Mouse (Mus musculus) neutrophil, adult 83 days (primary cell): ENCODE data around the gene Il5. TPM values are rescaled to one million over a fixed set of nuclear protein-coding genes. Genes with fewer than 3 reads are reported as not detected.

Source experiments
- total RNA-seq, 2 experiments: library from RNA; stranded (reverse); gene quantifications; one replicate each; pipeline ENCODE4 v1.2.4; 2023

Il5 gene
- not detected for total RNA-seq

DNA sequence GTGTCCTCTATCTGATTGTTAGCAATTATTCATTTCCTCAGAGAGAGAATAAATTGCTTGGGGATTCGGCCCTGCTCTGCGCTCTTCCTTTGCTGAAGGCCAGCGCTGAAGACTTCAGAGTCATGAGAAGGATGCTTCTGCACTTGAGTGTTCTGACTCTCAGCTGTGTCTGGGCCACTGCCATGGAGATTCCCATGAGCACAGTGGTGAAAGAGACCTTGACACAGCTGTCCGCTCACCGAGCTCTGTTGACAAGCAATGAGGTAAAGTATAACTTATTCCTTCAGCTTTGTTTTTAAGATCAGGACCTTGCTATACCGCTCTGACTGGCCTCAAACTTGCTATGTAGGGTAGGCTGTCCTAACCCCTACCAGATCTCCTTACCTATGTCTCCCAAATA lies at the start of gene Il5:
Il5 (plus strand) TSS at position 80 of the 400 bp plus-strand sequence.

DNA sequence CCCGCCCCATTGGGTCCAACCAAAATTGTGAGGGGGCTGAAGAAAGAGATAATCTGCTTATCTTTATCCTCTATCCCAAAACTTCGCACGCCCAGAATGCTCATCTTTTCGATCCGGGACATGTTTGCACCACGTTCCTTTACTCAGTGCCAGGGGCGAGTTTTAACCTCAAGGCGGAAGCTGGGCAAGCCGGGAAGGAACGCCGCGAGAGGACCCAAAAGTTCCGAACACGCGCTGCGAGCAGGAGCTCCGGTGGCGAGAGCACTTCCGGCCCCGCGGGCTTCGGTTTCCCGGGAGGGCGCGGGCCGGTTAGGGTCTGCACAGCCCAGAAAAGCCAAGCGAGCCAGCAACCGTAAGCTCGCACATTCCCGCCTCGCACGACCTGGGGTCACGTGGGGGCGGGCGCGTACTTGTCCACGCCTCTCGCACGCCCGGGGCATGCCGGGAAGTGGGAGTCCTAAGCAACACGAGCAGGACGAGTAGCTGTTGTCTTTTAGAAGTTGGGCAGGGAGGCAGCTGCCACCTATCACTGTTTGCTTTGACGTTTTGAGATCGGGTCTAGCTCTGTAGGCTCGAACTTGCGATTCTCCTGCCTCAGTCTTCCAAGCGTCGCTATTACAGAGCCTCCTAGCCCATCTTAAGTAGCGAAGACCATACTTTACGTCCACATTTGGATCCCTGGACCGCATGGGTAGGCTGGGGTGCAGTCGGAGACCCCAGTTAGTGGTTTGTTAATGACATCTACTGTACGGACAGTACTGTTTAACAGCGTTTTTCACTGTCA lies 13.5 kb upstream of the Il5 start, which contains the start of gene Rad50:
Rad50 (minus strand) TSS at position 386 of the 784 bp plus-strand sequence.

DNA sequence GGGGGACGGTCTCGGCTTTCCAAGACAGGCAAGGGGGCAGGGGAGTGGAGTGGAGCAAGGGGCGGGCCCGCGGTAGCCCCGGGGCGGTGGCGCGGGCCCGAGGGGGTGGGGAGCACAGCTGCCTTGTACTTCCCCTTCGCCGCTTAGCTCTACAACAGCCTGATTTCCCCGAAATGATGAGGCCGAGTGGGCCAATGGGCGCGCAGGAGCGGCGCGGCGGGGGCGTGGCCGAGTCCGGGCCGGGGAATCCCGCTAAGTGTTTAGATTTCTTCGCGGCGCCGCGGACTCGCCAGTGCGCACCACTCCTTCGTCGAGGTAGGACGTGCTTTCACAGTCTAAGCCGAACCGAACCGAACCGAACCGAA lies 49.1 kb downstream of the Il5 start, which contains the start of gene Irf1:
Irf1 (plus strand) TSS at position 255 of the 365 bp plus-strand sequence.

DNA sequence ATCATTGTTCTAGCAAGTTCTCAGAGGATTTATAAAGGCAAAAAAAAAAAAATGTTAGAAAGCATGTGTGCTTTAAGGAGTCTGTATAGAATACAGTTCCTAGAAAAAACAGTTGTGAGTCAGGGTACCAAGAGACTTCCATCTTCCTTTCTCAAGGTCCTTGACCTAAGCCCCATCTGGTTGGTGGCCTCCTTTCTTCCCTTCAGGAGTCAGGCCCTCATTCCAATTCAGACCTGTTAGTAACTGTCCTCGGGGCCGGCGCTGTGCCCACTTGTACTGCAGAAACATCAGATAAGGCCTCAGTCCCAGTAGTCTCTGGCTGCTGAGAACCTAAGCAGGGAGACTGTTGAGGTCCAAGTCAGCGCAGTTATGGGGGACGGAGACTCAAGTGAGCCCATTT lies 52.5 kb downstream of the Il5 start, which contains the start of gene Gm17334:
Gm17334 (minus strand) TSS at position 101 of the 400 bp plus-strand sequence.

Other genes with a start within 250 kb of the Il5 start
- gene Gm9945, start 240.6 kb upstream of the Il5 start, total RNA-seq: not detected
- gene Sowaha, start 240.5 kb upstream of the Il5 start, total RNA-seq: under 1 TPM; 0.11 to 0.68 TPM
- 10 to 100 TPM in 1 of 2 experiments, 1 to 10 TPM in 1; 9.8 to 15.3 TPM for gene Sept8, start 201.5 kb upstream of the Il5 start, total RNA-seq
- 1 to 10 TPM; 1.7 to 2.2 TPM for gene Kif3a, start 153.4 kb upstream of the Il5 start, total RNA-seq
- gene Il4, start 102.1 kb upstream of the Il5 start, total RNA-seq: not detected
- not detected for gene Il13, start 86.1 kb upstream of the Il5 start, total RNA-seq
- 10 to 100 TPM; 15.3 to 19.3 TPM for gene Rad50, start 13.5 kb upstream of the Il5 start, total RNA-seq
- 100 to 1,000 TPM; 123 to 138 TPM for gene Irf1, start 49.2 kb downstream of the Il5 start, total RNA-seq
- gene Gm17334, start 52.4 kb downstream of the Il5 start, total RNA-seq: not detected
- gene Gm12216, start 138.5 kb downstream of the Il5 start, total RNA-seq: 1 to 10 TPM in 1 of 2 experiments, under 1 TPM in 1; 0.82 to 1.9 TPM
- 1 to 10 TPM; 5.9 to 6.5 TPM for gene Slc22a5, start 170.9 kb downstream of the Il5 start, total RNA-seq